Mouse (Mus musculus) liver, adult (tissue): ENCODE data around the gene Neb.

Source experiments
- GATA4 ChIP-seq: IDR thresholded peaks from 2 replicates; pipeline ENCODE4 v1.6.1; 2014; ENCODE audit warnings: mild to moderate bottlenecking, low read length; ENCODE audit not compliant: insufficient replicate concordance

Neb gene

DNA sequence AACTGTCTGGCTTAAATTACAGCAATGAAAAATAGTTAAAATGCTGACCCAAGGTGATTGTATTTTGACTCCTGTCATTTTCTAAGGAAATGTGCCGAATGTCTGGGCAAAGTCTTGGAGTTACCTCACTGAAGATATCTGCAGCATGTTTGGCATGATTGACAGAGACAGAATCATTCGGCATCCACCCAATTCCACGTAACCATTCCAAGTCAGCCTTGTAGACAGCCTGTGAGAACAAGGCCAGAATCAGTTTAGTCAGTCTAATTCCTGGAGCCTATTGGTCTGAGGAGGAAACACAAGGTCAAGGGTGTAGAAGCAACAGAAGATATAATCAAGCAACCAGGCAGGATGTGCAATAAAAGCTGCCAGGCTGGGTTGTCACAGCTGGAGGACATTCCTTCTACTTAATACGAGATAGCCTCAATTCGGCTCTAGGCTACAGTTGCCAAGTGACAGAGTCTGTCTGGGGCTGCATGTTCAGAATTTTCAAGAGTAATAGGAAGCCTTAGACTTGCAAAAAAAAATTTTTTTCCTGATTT is 166.8 kb downstream of the Neb start:
- peak; percentile 55; the same call in 1 of the 2 replicates for TF ChIP-seq GATA4

DNA sequence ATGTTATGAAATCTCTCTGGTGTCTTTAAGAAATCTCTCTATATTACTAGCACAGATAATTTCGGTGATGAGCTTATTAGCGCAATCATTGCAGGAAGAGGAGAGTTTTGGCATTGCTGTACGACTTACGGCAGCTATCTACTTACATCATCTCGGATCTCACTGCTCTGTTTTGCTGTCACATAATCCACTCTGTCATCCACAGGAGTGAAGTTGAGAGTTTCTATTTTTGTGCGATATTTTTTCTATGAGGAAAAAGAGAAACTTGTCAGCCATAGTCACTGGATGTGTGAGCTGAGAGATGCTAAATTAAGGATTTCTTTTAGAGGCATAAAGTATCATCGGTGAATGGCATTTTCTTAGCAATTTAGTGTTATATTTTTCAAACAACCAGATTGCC is 167.6 kb downstream of the Neb start:
- TF ChIP-seq GATA4: no peak

DNA sequence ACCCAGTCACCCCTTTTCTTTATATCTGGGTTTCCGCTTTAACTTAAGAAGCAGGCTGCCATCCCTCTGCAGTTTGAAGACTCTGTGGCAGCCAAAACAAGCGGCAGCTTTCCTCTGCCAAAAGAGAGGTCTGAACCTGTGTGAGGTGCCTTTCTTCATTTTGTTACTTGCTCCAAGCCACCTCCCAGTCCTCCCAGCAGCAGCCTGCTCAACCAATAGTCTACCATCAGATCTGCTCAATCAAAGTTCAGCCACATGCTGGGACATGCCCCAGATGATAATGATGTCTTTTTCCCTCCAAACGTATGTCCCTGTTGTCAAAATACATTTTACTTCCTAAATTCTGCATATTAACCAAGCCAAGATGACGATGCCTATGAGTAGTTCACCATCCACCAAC is 173.3 kb downstream of the Neb start:
- no peak for TF ChIP-seq GATA4

DNA sequence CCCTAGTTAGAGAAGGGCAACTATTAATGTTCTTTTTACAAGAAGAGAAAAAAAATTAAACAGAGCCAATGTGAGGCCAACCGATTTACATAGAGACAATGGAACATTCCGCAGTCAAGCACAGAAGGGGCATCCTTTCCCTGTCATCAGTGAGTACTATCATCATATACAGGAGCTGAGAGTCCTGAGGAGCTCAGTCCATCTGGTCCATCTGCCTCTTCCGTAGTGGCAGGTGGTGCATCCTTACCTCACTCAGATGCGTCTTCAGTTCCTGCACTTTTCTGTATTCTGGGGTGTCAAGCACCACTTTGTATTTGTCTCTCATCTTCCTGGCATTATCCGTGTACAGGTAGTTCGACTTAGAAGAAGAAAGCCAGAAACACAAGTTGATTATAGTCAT is 184.6 kb downstream of the Neb start:
- no peak for TF ChIP-seq GATA4

DNA sequence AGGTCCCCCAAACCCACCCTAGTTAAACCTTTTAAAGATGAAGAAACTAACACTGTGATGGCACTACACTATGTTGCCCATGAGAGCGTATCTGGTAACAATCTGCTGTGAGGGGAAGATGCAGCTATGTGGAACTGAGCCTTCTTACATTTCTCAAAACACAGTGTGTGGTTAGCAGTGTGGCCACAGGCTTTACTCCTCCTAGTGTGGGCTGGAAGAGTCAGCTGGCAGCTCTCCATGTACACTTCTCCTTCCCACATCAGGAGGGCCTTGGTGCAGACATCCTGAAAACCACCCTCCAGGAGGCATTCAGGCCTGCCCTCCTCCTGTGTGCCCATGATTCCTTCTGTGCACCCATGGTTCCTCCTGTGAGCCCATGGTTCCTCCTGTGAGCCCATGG is 198.6 kb downstream of the Neb start:
- TF ChIP-seq GATA4: no peak

DNA sequence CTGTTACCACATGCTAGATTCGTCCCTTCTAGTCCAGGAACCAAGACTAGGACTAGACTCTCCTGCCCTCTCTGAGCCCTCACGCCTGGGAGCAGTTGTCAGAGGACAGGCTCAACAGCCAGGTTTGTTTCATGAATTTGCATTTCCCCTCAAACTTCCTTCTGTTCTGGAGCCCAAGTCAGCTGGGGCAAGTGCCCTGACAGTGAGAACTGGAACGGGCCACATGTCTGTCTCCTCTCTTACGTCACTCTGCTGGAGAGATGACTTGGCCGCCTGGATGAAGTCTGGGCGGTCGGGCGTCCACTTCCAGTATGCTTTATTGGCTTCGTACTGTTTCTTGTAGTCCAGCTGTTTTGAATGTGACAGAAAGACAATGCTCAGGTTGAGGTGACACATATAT is 200.5 kb downstream of the Neb start:
- no peak for TF ChIP-seq GATA4

DNA sequence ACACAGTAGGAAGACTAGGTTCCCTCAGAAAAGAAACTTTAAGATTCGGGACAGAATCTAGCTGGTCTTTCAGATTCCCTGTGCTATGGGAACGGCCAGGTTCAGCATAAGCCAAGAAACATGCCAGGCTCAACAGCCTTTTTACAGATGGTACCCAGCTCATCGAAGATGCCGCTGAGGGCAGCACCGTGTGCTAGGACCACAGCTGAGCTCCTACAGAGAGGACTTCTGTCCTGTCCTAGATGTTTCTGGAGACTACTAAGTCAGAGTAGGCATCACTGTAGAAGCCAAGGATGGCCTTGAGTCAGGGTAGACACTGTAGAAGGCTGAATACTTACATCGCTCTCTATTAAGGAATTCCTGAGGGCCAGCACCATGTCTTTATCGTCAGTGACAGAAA is 201.1 kb downstream of the Neb start:
- no peak for TF ChIP-seq GATA4

DNA sequence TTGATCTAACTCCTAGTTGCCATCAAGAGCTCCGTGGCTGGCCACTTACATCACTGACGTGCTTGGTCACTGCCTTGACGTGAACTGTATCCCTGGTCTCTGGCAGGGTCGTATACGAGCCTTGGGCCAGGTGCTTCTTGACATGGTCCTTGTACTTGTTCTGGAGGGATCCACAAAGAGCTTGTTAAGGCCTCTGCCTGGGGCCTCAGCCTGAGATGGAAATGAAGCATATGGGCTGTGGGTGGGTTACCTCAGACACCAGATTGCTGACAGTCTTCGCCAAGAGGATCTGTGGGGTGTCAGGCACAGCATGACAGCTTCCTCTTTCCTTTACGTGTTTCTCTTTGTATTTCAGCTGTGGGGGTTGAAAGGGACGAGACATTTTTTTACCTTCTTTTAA is 201.7 kb downstream of the Neb start:
- no peak for TF ChIP-seq GATA4

DNA sequence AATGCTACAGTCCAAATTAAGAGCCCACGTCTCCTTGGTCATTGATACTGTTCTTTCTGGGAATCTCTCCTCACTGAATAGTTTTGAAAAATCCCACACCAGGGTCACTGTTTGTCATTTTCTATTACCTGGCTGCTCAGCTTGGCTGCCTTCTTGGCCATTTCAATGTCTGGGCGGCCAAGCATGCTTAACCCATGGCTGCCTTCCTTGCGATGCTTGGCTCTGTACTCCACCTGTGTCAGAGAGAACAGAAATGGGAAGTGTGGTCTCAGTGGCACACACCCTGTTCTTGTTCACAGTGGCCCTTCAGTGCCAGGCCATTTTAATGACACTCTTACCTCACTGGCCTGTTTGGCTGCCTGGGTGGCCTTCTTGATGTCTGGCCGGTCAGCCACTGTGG is 203.3 kb downstream of the Neb start:
- TF ChIP-seq GATA4: no peak

DNA sequence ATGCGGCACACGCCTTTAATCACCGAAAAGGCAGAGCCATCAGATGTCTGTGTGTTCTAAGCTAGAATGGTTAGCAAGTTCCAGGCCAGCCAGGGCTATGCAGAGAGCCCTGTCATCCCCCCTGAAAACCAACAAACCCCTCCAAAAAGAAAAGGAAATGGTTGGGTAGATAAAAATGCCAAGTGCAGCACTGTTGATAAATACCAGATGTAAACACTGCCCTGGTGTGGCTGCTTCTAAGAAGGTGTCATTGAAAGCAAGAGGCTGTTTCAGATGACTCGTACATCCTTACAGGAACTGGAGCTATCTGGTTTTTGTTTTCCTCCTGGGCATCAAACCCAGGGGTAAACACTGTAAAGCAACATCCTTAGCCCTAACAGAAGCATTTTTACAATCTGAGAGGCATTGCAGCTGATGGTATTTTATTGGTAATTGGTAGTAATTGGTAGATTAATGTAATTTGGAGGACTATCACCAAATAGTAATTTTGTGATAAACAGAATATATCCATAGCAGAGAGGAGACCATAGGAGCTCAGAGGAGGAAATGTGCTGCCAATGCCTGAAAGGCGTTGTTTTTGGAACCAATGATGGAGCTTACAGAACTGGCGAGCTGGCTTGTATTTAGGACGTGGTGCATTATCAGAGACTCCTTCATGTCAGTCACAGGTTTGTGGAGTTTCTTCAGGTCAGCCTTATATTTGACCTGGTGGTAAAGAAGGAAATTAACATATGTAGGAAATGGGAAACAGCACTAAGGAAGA is 208.8 kb downstream of the Neb start:
- no peak for TF ChIP-seq GATA4

DNA sequence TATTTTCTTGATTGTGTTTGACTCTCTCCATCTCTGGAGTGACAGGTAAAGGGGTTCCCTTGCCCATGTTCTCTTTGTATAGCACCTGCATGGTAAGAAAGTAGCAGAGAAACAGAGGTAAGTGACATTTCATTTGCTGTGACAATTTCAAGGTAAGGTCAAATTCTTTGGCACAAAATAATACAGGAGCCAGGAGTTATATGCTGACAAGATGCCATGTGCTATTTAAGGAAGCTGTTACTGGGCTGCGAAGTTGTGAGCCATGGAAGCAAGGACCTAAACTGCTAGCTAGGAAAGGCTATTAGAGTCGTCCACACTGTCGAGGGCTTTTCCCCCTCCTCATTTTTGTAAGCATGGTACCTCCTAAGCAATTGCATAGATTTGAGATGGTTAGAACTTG is 225.2 kb downstream of the Neb start:
- no peak for TF ChIP-seq GATA4

DNA sequence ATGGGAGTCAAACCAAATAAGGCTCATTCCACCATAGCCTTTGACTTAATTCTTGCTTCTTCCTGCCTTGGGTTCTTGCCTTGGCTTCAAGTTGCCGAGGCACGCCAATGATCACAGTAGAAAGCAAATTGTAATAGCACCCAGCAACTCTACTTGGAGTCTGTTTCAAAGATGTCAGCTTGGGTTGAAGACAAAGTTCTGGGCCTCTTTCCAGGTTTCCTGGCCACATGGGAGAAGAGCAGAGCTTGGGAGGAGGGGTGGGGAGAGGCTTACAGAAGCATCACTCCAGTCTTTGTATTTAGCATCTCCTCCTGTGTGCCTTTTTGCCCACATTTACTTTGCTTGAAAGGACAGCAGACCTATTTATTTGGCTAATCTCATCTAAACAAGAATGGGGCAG is 244.9 kb downstream of the Neb start:
- no peak for TF ChIP-seq GATA4

DNA sequence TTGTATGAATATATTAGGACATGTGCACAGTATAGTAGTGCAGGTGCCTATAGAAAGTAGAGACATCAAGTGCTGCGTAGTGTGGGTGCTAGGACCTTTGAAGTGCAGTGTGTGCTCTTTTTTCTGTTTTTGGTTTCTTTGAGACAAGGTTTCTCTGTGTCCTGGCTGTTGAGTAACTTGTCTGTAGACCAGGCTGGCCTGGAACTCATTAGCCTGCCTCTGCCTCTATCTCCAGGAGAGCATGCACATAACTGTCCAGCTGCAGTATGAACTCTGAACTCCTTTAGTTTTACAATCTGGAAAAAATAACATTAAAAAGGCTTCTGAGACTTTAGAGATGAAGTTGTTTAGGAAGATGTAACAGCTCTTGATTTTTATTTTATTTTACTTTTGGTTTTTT is 264.2 kb downstream of the Neb start:
- no peak for TF ChIP-seq GATA4
